Mouse (Mus musculus) kidney, adult 18-20 months (tissue): ENCODE data around the gene Rpl21.

Source experiments
- DNase-seq: peaks from one replicate; pipeline ENCODE4 v3.0.0; 2021

The Rpl21 gene

GRCm38 (mm10) chr5:146834959-146835358, 2.3 kb downstream of the Rpl21 start:
- DNase-seq = no peak

GRCm38 (mm10) chr5:146837967-146838720, 5.5 kb downstream of the Rpl21 start:
- DNase-seq = no peak

- no peak for DNase-seq
Observed at GRCm38 (mm10) chr5:146838836-146839648, 6.4 kb downstream of the Rpl21 start.

- no peak for DNase-seq
Observed at GRCm38 (mm10) chr5:146839760-146840159, 7.1 kb downstream of the Rpl21 start.

- no peak for DNase-seq
Observed at GRCm38 (mm10) chr5:146840422-146840821, 7.7 kb downstream of the Rpl21 start.

GRCm38 (mm10) chr5:146841301-146841700, 8.6 kb downstream of the Rpl21 start:
- DNase-seq = no peak

GRCm38 (mm10) chr5:146841996-146842395, 9.3 kb downstream of the Rpl21 start:
- no peak for DNase-seq

GRCm38 (mm10) chr5:146844301-146844941, 11.7 kb downstream of the Rpl21 start:
- DNase-seq = no peak

- peak; percentile 82 for DNase-seq
Observed at GRCm38 (mm10) chr5:146844945-146845365, 12.3 kb downstream of the Rpl21 start, which contains the start of gene Rasl11a. TSS of gene Rasl11a (plus strand) at chr5:146845071.

GRCm38 (mm10) chr5:146846489-146846888, 13.8 kb downstream of the Rpl21 start:
- no peak for DNase-seq

GRCm38 (mm10) chr5:146848936-146849582, 16.4 kb downstream of the Rpl21 start:
- DNase-seq = no peak

- no peak for DNase-seq
Observed at GRCm38 (mm10) chr5:146856106-146856505, 23.4 kb downstream of the Rpl21 start.

- no peak for DNase-seq
Observed at GRCm38 (mm10) chr5:146857620-146858019, 24.9 kb downstream of the Rpl21 start.

- DNase-seq = no peak
Observed at GRCm38 (mm10) chr5:146858772-146859171, 26.1 kb downstream of the Rpl21 start.

GRCm38 (mm10) chr5:146859246-146859645, 26.6 kb downstream of the Rpl21 start:
- DNase-seq = no peak

- no peak for DNase-seq
Observed at GRCm38 (mm10) chr5:146860222-146860998, 27.7 kb downstream of the Rpl21 start.

- no peak for DNase-seq
Observed at GRCm38 (mm10) chr5:146861588-146861987, 28.9 kb downstream of the Rpl21 start.

- no peak for DNase-seq
Observed at GRCm38 (mm10) chr5:146865511-146865910, 32.8 kb downstream of the Rpl21 start.

- no peak for DNase-seq
Observed at GRCm38 (mm10) chr5:146866277-146866676, 33.6 kb downstream of the Rpl21 start.

- DNase-seq = peak; percentile 28
Observed at GRCm38 (mm10) chr5:146867246-146867945, 34.7 kb downstream of the Rpl21 start.

GRCm38 (mm10) chr5:146867946-146868314, 35.2 kb downstream of the Rpl21 start:
- no peak for DNase-seq
